Mouse (Mus musculus): ENCODE results near the gene Hist1h3b. TPM values are rescaled to one million over a fixed set of nuclear protein-coding genes. Genes with fewer than 3 reads are reported as not detected.
"Not testable (repeated sequence)": the region's sequence is repeated elsewhere in the genome, so short reads cannot be mapped to it uniquely, and the experiment has no call there.

The Hist1h3b gene
- polyA plus RNA-seq, 1 experiment: not detected

- H3K27ac ChIP-seq (ENCODE audit: insufficient read depth, low read depth, low read length): no peak overlapping the region
- whole genome bisulfite sequencing: 43% methylated on average over 3 of the region's 3 CpGs
Measured at GRCm38 (mm10) chr13:23757921-23758320, 5.9 kb downstream of the Hist1h3b start.

GRCm38 (mm10) chr13:23759251-23759771 lies 7.2 kb downstream of the Hist1h3b start:
- no peak overlapping the region for H3K27ac ChIP-seq (ENCODE audit: insufficient read depth, low read depth, low read length)
- no peak for TF ChIP-seq CTCF (IDR thresholded peaks at IDR 0.05; ENCODE audit: insufficient read depth, low read depth, low read length)
- no peak for TF ChIP-seq POLR2A (IDR thresholded peaks at IDR 0.05; ENCODE audit: insufficient read depth, low read depth, low read length)
- 77% methylated on average over 3 of the region's 3 CpGs for WGBS
- peaks cover 3% of the 10 kb centered on the region; the same call in 1 of the 2 replicates for H3K4me1 ChIP-seq (ENCODE audit: control insufficient read depth, insufficient read depth, low read length)
- H3K4me3 ChIP-seq (ENCODE audit: insufficient read depth, low read depth, low read length): no peak overlapping the region

More at GRCm38 (mm10) chr13:23757921-23758320, 5.9 kb downstream of the Hist1h3b start:
- TF ChIP-seq CTCF (IDR thresholded peaks at IDR 0.05; ENCODE audit: insufficient read depth, low read depth, low read length) (no peak), POLR2A (IDR thresholded peaks at IDR 0.05; ENCODE audit: insufficient read depth, low read depth, low read length) (no peak)
- no peak overlapping the region for H3K4me3 ChIP-seq (ENCODE audit: insufficient read depth, low read depth, low read length)
- no peaks in the 10 kb centered on the region; the same call in 1 of the 2 replicates for H3K4me1 ChIP-seq (ENCODE audit: control insufficient read depth, insufficient read depth, low read length)

- no peak overlapping the region for H3K4me3 ChIP-seq (ENCODE audit: insufficient read depth, low read depth, low read length)
- 83% methylated on average over 1 of the region's 1 CpGs for WGBS
- no peak for TF ChIP-seq POLR2A (IDR thresholded peaks at IDR 0.05; ENCODE audit: insufficient read depth, low read depth, low read length)
- no peak for TF ChIP-seq CTCF (IDR thresholded peaks at IDR 0.05; ENCODE audit: insufficient read depth, low read depth, low read length)
- H3K27ac ChIP-seq (ENCODE audit: insufficient read depth, low read depth, low read length): 0 out of 2 replicates have a peak overlapping the region, but pooled peaks have one; percentile 18
- peaks cover 3% of the 10 kb centered on the region; the same call in 1 of the 2 replicates for H3K4me1 ChIP-seq (ENCODE audit: control insufficient read depth, insufficient read depth, low read length)
Measured at GRCm38 (mm10) chr13:23759916-23760239, 7.8 kb downstream of the Hist1h3b start.

- Histone ChIP-seq H3K4me3 (ENCODE audit: insufficient read depth, low read depth, low read length) (peak overlapping the region; percentile 65), H3K27ac (ENCODE audit: insufficient read depth, low read depth, low read length) (peak overlapping the region; percentile 93), H3K4me1 (ENCODE audit: control insufficient read depth, insufficient read depth, low read length) (peaks cover 3% of the 10 kb centered on the region; the same call in 1 of the 2 replicates)
- TF ChIP-seq POLR2A (IDR thresholded peaks at IDR 0.05; ENCODE audit: insufficient read depth, low read depth, low read length) (no peak), CTCF (IDR thresholded peaks at IDR 0.05; ENCODE audit: insufficient read depth, low read depth, low read length) (no peak)
- WGBS: 1% methylated on average over 23 of the region's 27 CpGs
Measured at GRCm38 (mm10) chr13:23760240-23760971, 8.3 kb downstream of the Hist1h3b start.

GRCm38 (mm10) chr13:23760972-23761864 lies 9.2 kb downstream of the Hist1h3b start, which contains the start of gene Hist1h4a:
Gene Hist1h4a, minus strand, starts transcription at chr13:23761230.
- peak within 1 kb of the TSS; percentile 93 for H3K27ac ChIP-seq (ENCODE audit: insufficient read depth, low read depth, low read length)
- TF ChIP-seq CTCF (IDR thresholded peaks at IDR 0.05; ENCODE audit: insufficient read depth, low read depth, low read length): no peak
- TF ChIP-seq POLR2A (IDR thresholded peaks at IDR 0.05; ENCODE audit: insufficient read depth, low read depth, low read length): peak; percentile 90
- H3K4me3 ChIP-seq (ENCODE audit: insufficient read depth, low read depth, low read length): peak within 1 kb of the TSS; percentile 65
- H3K4me1 ChIP-seq (ENCODE audit: control insufficient read depth, insufficient read depth, low read length): peaks cover 3% of the 10 kb centered on the region; the same call in 1 of the 2 replicates
- under 1% methylated on average over 67 of the region's 72 CpGs for WGBS

- WGBS: under 1% methylated on average over 33 of the region's 52 CpGs
- H3K4me1 ChIP-seq (ENCODE audit: control insufficient read depth, insufficient read depth, low read length): not testable (repeated sequence)
Measured at GRCm38 (mm10) chr13:23761871-23762821, 10.1 kb downstream of the Hist1h3b start, which contains the start of gene Hist1h3a. Gene Hist1h3a, minus strand, starts transcription at chr13:23762386.

GRCm38 (mm10) chr13:23763242-23763585 lies 11.1 kb downstream of the Hist1h3b start:
- Histone ChIP-seq H3K4me3 (ENCODE audit: insufficient read depth, low read depth, low read length) (peak overlapping the region; percentile 53; the same call in 1 of the 2 replicates), H3K4me1 (ENCODE audit: control insufficient read depth, insufficient read depth, low read length) (peaks cover 3% of the 10 kb centered on the region; the same call in 1 of the 2 replicates), H3K27ac (ENCODE audit: insufficient read depth, low read depth, low read length) (peak overlapping the region; percentile 79)
- TF ChIP-seq POLR2A (IDR thresholded peaks at IDR 0.05; ENCODE audit: insufficient read depth, low read depth, low read length) (no peak), CTCF (IDR thresholded peaks at IDR 0.05; ENCODE audit: insufficient read depth, low read depth, low read length) (no peak)
- WGBS: under 1% methylated on average over 10 of the region's 10 CpGs

More at GRCm38 (mm10) chr13:23761871-23762821, 10.1 kb downstream of the Hist1h3b start, which contains the start of gene Hist1h3a:
- H3K4me3 ChIP-seq (ENCODE audit: insufficient read depth, low read depth, low read length): peak within 1 kb of the TSS; percentile 65
- peak within 1 kb of the TSS; percentile 91 for H3K27ac ChIP-seq (ENCODE audit: insufficient read depth, low read depth, low read length)
- peak; percentile 64 for TF ChIP-seq POLR2A (IDR thresholded peaks at IDR 0.05; ENCODE audit: insufficient read depth, low read depth, low read length)
